Mouse (Mus musculus): ENCODE measurements around the gene Rev1.

- TF ChIP-seq POLR2A (IDR thresholded peaks at IDR 0.05; ENCODE audit: low read depth, low read length), result no peak
- TF ChIP-seq CTCF (IDR thresholded peaks at IDR 0.05; ENCODE audit: extremely low read depth, insufficient read depth, insufficient read length, insufficient replicate concordance), result no peak
Measured at GRCm38 (mm10) chr1:38146008-38146407, 16.4 kb upstream of the Rev1 start.
